Mouse (Mus musculus): ENCODE results near the gene Glod4.
A peak's percentile ranks its signal among the peaks of the same experiment; 100 is the strongest.

Gene Glod4

DNA sequence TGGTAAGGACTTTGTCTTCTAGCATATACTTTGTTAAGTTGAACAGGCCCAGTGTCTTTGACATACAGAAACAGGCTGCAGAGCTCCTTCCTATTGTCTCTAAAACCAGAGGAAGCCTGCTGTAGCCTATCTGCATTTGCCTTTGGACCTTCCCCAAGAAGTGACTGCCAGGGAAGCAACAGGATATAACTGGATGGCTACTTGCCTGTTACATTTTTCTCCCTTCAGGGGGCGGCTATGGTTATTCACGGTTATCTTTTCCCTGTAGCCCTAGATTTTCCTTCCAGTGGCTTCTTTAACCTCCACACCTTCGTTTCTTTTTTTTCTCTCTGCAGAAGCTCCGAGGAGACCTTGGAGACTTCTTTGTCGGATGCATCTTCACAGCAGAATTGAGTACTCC, 36.7 kb downstream of the Glod4 start:
- no peak for DNase-seq (ENCODE audit: low spot score in 2 of 2)

DNA sequence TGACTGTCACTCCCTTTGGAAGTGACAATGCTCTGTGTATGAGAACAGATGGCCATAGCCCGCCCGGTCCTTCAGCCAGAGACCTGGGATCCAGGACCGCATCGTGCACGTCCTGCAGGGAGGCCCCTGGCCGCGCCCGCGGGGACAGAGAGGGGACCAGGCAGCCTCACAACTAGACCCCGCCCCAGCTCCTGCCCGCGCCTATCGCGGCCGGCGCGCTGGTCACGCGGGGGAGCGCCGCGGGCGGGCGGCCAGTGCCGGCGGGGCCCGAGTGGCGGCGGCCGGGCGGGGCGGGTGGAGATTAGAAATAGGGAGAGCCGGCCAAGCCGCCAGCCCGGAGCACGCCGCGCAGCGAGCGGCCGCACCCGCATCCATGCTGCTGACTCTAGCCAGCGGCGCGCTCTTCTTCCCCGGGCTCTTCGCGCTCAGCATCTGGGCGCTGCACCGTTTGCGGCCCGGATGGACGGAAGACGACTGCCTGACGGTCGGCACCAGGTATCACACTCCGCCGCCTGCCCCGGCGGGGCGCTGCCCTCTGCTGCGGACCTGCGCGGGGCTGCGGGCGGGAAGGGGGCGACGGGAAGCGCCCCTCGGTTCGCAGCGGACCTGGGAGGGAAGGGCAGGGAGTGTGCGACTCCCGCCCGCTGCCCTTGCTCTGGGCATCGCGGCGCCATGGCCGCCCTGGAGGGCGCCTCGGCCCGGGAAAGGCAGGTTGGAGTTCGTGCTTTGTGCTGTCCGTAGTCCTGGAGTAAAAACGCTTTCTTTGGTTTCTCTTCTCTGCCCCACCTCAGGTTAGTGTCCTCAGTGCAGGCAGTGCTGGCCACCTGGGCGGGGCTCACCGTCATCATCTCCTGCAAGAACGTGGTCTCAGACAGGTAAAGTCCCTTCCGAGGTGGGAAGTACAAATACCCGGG, 41.5 kb downstream of the Glod4 start:
- peak; percentile 53 to 61 for DNase-seq (ENCODE audit: low spot score in 2 of 2)

DNA sequence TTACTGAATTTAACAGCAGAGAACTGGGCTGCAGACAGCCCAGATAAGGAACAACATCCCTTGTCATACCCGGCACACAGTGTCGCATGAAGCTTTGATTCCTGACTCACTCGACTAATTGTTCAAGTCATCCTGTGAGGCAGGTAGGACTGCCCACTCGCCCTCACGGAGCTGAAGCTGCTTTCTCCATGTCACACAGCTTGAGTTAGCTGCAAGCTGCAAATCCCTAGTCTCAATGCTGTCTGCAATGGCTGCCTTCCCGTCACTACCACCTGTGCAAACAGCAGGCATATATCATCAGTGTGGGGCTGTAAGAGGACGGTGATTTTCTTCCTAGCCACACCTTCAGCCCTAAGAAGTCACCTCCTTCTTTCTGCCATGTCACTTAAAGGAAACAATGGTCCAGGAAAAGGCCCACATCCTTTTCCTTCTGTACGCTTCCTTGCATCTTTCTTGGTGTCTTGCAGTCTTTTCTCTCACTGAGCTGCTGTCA, 46.5 kb downstream of the Glod4 start:
- no peak for DNase-seq (ENCODE audit: low spot score in 2 of 2)

DNA sequence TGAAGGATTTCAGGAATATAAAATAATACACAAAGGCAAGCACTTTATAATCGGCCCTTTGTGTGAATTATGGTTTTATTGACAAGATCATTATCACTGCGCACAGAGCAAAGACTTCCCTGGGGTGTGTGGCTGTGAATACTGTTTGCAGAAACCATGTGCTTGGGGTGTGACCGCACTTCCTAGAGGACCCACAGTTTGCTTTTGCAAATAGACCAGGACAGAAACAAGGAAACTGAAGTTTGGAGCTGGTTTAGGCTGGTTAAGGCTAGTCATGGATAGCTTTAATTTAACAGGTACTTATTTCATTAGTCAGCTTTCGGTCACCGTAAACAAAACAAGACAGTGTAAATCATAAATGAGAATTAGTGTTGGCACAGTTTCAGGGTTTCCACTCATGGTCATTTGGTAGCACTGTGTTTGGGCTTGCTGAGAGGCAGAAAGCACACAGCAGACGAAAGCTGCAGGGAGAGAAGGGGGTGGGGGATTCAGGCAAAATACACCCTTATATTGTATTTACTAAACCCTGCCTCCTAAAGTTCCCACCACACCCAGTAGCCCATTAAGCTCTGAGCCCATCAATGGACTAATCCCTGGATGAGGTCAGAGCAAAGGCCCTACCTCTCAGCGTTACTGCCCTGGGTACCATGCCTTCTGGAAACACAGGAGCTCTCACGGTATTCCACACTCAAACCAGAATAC, 47.1 kb downstream of the Glod4 start:
- DNase-seq (ENCODE audit: low spot score in 2 of 2) = no peak

DNA sequence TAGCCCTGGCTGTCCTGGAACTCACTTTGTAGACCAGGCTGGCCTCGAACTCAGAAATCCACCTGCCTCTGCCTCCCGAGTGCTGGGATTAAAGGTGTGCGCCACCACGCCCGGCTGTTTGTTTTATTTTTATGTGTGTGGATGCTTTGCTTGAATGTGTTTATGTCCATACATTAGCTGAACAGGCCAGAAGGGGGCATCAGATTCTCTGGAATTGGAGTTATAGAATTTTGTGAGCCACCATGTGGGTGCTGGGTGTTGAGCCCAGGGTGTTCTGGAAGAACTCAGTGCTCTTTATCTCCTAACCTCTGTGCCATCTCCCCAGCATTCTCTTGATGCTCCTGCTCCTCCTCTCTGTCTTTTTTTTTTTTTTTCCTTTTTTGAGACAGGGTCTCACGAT, 56.6 kb downstream of the Glod4 start:
- DNase-seq (ENCODE audit: low spot score in 2 of 2) = no peak

DNA sequence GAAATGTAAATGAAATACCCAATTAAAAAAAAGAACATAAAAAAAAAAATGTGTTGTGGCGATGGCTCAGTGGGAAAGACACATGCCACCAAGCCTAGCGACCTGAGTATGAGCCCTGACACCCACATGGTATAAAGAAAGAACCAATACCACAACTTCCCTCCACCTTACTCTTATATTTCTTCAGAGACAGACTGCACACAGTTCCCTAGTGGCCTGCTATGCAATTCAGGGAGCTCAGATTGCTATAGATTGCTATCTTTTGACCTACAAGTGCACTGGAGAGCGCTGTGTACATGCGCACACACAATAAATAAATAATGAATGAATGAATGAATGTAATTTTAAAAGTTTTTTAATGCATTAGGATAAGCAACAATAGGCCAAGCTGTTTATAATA, 59.8 kb downstream of the Glod4 start:
- no peak for DNase-seq (ENCODE audit: low spot score in 2 of 2)

DNA sequence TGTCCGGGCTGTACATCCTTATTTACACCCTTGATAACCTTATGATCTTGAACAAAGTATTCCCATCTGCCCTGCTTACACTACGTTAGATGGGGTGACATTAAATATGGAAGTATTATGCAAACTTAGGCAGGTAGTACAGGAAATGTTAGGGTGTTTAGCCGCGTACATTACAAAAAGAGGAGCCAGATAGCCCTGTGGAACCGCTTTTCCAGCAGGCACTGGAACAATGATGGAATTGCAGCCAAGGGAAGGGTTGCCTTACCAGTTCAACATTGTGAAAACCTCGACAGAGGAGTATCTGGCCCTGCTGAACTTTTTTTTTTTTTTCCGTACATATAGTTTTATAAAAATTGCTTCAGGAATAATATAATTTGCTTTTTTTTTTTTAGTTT, 63.4 kb downstream of the Glod4 start:
- no peak for DNase-seq (ENCODE audit: low spot score in 2 of 2)

DNA sequence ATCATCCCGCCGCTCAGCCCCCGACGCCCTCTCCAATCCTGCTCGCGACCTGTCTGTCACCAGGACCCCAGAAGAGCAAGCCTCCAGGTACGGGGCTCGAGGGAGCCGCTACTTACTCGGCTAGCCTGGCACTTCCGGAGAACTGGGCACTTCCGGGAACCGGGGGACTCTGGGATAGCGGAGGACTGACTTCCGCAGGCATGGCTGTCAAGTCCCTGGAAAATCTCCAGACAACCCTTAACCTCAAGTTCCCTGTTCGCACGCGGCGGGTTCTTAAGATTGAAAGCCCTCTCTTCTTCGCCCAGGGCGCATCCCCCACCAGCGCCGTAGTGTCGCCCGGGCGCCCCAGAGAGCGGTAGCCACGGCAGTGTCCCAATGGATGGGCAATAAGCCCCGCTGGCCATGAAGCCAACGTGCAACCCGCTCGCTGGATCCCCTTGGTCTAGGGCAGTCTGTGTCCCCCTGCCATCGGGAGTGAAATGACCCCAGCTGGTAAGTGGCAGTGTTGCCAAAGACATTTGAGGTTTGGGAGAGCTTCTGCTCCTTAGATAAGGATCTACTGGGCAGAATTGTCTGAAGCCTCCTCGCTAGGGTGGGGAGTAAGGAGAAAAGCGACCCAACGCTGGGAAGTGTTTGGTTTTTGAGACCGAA, 63.9 kb downstream of the Glod4 start, which contains the start of the genes Vps53 and Fam57a:
Vps53 (minus strand) TSS at position 153 of the 651 bp plus-strand sequence.
Fam57a (plus strand) TSS at position 177 of the 651 bp plus-strand sequence.
- peak; percentile 63 to 72 for DNase-seq (ENCODE audit: low spot score in 2 of 2)

DNA sequence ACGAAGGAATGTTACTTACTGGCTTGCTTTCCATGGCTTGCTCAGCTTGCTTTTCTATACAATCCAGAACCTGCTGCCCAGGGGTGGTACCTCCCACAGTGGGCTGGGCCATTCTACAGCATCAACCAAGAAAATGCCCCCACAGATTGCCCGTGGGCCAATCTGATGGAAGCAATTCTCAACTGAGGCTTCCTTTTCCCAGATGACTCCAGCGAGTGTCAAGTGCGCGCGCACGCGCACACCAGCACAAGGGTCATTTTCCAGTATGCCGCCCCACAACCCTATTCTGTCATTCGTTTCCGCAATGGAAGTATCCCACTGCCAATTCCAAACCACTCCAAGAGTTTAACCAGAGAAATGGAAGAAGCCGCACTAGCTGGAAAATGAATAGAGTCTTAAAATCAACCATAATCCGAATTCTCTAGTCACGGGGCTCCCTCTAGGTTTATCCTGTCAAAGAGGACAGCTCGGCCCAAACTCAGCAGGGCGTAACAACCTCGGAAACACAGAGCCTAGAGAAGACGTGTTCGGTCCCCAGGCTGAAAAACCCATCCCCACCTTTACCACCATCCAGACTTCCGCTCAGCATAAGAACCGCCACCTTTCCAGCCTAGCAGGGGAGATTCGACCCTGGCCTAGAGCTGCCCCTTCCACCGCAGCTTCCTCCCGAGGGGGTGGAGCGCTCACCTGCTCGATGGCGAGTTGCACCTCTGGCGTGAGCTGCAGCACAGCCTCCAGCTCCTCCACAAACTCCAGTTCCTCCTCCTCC, 64.6 kb downstream of the Glod4 start:
- peak in 1 of 2 experiments; percentile 3 for DNase-seq (ENCODE audit: low spot score in 2 of 2)

DNA sequence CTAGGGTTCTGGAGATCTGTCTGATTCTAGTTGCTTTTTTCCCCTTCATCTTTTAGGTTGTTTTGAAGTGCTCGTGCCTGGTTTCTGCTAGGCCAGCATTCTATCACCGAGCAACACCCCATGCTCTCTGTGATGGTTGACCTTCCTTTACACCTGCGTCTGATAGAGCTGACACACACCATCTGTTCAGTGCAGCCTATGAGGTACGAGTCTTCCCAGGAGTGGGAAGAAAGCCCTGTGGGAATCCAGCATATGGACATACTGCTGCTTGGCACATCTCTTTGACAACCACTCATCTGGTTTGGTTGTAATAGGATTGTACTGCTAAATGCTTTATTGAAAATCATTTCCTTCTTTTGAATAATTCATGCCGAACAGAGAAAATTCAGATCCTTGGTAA, 73.3 kb downstream of the Glod4 start:
- no peak for DNase-seq (ENCODE audit: low spot score in 2 of 2)

DNA sequence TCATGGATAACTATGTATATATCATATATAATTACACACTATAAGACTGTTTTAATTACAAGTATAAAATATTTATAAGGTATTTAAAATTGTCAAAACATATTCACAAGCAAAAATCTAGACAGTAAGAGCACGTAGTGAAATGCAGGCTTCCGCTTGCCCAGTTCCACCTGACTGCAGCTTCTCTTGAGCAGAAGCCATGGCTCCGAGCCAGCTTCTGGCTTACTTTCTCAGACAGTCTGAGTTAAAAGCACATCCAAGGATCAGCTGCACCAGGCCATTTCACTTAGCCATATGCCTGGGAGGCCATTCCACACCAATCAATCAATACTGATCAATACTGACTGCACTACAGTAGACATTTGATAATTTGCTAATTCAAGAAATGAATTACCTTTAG, 74.5 kb downstream of the Glod4 start:
- DNase-seq (ENCODE audit: low spot score in 2 of 2) = no peak

DNA sequence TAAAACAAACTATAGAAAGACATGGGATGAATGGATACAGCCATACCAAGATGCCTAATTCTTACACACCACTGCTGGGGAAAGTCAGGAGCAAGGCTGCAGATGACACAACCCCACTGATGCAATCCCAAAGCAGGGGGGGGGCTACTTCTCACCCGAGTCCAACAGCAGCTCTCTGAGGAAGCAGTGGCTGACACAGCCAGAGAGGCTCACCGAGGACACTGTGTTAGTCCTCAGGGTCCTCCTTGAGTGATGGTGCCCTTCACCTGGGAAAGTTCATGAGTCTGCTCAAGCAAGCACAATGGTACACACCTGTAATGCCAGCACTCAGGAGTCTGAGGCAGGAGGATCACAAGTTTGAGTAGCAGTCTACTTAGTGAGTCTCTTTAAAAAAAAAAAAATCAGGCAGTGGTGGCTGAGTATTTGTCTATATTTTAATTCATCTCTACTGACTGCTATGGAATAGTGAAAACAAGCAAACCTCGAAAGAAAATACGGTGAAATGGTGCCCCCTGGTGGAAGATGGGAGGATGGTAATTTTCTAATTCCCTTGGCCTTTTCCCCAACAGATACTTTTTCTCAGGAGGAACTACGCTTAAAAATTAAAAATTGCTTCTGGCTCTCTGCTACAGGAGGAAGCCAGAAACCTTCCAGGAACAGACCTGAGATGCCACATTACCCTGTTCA, 76.3 kb downstream of the Glod4 start:
- DNase-seq (ENCODE audit: low spot score in 2 of 2) = peak; percentile 13 to 63

DNA sequence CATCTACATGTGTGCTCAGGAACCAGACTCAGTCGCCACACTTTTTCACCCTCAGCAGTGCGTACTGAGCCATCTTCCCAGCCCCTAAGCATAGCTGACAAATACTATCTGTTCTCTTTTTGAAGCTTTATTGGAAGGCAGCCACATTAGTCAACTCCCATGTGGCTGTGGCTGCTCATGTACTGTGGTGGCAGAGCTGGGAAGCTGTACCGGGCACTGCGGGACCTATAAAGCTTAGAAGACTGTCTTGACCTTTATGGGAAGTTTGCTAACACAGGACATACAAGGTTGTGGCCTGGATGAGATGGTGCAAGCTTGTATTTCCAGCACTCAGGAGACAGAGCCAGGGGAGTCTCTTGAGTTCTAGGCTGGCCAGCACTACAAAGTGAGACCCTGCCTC, 76.9 kb downstream of the Glod4 start:
- DNase-seq (ENCODE audit: low spot score in 2 of 2) = no peak

DNA sequence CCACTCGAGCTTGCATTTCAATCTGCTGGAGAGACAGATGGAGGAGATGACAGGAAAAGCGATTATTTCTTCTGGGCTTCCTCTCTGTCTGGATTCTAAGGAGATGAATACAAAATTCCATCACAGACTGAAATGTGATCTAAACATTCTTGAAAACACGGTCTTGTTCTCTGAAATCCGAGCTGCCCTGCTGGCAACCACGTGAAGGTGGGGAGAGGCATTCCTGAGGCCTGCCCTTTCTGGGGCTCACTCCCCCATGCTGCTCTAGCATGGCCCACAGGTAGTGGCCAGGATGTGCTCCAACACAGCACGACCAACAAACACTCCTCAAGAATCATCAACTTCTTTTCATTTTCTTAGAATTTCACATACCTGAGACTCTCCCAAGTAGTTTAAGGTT, 83.3 kb downstream of the Glod4 start:
- no peak for DNase-seq (ENCODE audit: low spot score in 2 of 2)

DNA sequence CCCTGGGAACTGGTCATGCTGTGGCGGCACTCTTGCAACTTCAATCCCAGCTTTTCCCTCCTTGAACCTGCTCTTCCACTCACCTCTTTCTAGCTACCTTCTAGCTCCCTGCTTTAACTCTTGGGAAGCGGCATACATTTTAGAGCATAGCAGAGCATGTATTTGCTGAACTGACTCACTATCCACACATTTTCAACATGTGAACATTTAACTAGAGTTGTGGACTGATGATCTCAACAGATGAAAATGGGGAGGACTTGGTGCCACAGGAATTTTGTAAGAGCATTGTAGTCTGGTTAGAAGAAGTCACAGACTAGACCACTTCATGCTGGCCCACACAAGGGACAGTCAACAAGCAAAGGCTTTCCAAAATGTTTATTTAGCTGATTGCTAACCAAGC, 85.2 kb downstream of the Glod4 start:
- DNase-seq (ENCODE audit: low spot score in 2 of 2) = no peak

DNA sequence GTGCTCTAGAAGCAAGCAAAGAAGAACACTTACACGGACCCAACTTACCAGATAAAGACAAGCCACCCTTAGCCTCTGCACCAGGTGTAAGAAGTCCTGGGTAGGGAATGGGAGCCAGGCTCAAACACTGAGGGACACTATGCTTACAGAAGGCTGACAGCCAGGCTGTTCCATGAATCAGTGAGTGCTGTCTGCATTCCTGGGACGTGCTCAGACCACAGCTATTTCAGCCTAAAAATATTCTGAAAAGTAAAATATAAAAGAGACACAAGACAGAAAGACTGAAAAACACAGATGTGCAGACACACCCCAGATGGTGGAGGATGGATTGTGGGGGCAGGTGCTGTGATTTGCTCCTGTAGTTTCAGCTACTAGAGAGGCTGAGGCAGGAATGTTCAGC, 88.7 kb downstream of the Glod4 start:
- DNase-seq (ENCODE audit: low spot score in 2 of 2) = no peak

DNA sequence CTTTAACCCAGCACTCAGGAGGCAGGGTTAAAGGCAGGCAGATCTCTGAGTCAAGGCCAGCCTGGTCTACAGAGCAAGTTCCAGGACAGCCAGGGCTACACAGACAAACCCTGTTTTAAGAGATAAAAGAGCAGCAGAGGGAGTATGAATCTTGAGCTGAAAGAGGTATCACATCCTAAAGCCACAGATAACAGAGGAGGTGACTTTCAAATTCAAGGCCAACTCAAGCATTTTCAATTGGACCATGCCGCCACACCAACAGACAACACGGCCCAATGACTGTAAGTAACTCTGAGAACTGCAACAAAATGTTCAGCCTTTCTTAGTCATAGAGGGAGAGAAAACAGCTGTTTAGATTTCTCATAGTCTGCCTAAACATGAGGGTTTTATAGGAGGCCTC, 89.3 kb downstream of the Glod4 start:
- no peak for DNase-seq (ENCODE audit: low spot score in 2 of 2)

DNA sequence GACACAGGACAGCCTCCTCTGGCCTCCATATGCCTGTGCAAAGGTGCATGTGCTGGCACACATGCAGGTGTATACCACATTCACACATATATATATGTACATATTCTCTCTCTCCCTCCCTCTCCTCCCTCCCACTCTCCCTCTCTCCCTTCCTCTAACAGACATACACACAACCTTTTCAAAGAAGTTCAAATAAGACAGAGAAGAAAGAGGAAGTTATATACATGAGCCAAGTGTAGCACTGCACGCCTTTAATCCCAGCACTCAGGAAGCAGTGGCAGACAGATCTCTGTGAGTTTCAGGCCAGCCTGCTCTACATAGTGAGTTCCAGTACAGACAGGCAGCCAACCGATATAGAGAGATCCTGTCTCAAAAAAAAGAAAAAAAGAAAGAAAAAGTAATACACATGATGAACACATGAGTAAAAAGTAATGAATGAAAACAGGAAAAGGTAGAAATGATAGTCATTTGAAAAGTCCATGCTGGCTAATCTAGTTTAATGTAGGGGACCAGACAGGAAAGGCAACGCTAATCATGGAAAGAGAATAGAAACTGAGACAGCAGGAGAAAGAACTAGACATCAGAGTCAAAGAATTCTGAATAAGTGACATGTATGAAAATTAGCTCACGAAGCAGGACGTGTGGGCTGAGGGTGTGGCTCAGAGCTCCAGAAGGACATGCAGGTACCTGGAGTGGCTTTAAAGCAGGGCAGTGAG, 90.1 kb downstream of the Glod4 start:
- no peak for DNase-seq (ENCODE audit: low spot score in 2 of 2)

DNA sequence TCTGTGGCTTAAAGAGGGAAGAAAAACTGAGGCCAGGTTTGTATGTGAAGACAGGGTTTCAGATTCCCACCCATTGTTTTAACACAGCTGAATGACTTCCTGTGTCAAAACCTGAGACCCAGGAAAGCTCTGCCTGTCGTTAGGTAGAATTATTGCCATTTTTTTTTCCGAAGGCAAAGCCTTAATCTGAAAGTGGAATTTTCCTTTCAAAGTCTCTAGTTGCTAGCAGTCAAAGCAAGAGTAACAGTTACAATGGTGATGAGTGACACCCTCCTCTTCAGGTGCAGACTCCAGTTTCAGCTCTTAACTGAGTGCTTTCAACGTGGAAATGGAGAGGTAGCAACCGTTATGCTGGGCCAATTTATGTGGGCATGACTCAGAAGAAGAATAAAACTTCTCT, 92.5 kb downstream of the Glod4 start:
- no peak for DNase-seq (ENCODE audit: low spot score in 2 of 2)
